In the genomic region with DNA sequence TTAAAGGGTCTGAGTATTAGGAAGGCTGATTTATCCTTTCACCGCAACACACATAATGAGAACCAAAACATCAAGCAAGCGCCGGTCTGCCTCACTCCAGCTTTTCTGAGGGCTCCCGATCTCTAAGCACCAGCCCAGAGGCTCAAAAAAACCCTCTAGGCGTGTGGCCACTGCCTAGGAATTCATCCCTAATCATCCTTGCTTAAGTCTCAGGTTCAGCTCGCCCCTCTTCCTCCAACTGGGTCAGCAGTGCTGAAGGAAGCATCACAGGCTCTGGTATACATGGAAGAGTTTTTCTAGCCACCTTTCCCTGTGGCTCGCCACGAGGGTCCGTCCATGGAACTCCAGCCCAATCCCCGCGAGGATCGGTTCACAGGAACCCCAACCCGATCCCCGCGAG, we compare ENCODE assay signal across 12 mouse cellular contexts. TPM values are rescaled to one million over a fixed set of nuclear protein-coding genes. Genes with fewer than 3 reads are reported as not detected.
DNase-seq lines count a peak whose midpoint lies in the region; ATAC-seq and TF ChIP-seq lines count a peak whose summit lies in the region.
"Had no signal": no experiment of that assay in that cellular context is flagged by ENCODE, and none has a peak within 500 bp of the region (broad histone marks: within the 10 kb centered on the region; RNA-seq: fewer than 3 reads in every experiment).

No protein-coding gene starts in this region.

- H3K9ac ChIP-seq in kidney, embryonic 15.5 days, result peak overlapping the region; percentile 60
- no peak overlapping the region for H3K9ac ChIP-seq in forebrain, embryonic 11.5 days (ENCODE audit: low read length)
- H3K9ac ChIP-seq in neural tube, embryonic 14.5 days (replicated peaks; ENCODE audit: low read depth, low read length), result no peak overlapping the region

- no peak for TF ChIP-seq CTCF in kidney, adult 2 months (conservative IDR thresholded peaks at IDR 0.05; ENCODE audit: insufficient read depth, insufficient read length, low read depth, low read length)

- WGBS in kidney, embryonic 15.5 days, result 46% methylated on average over 15 of the region's 15 CpGs
- 57% methylated on average over 15 of the region's 15 CpGs for WGBS in kidney, adult 2 months
- 56% methylated on average over 15 of the region's 15 CpGs for whole genome bisulfite sequencing in forebrain, embryonic 11.5 days
- 47% methylated on average over 15 of the region's 15 CpGs for WGBS in limb, embryonic 10.5 days
- 48% methylated on average over 15 of the region's 15 CpGs for WGBS in neural tube, embryonic 14.5 days

- ATAC-seq in kidney, embryonic 15.5 days (replicated peaks; ENCODE audit: low FRiP score), result no peak
- no peak for ATAC-seq in forebrain, embryonic 11.5 days (replicated peaks; ENCODE audit: low FRiP score)
- no peak for ATAC-seq in neural tube, embryonic 14.5 days (ENCODE audit: low read depth)

- 0 out of 2 replicates have a peak overlapping the region, but pooled peaks have one; percentile 27 for H3K27ac ChIP-seq in kidney, embryonic 15.5 days
- H3K27ac ChIP-seq in kidney, adult 2 months (ENCODE audit: insufficient read depth, low read depth, low read length), result no peak overlapping the region
- H3K27ac ChIP-seq in forebrain, embryonic 11.5 days (ENCODE audit: low read depth, low read length), result no peak overlapping the region
- H3K27ac ChIP-seq in limb, embryonic 10.5 days, result peak overlapping the region; percentile 87
- H3K27ac ChIP-seq in neural tube, embryonic 14.5 days (ENCODE audit: low read depth, low read length), result no peak overlapping the region

- peak overlapping the region; percentile 58 for H3K4me3 ChIP-seq in kidney, embryonic 15.5 days (replicated peaks)
- no peak overlapping the region for H3K4me3 ChIP-seq in kidney, adult 2 months (ENCODE audit: insufficient read depth, low read depth, low read length)
- H3K4me3 ChIP-seq in forebrain, embryonic 11.5 days (ENCODE audit: low read depth, low read length), result peak overlapping the region; percentile 29
- H3K4me3 ChIP-seq in limb, embryonic 10.5 days, result peak overlapping the region; percentile 64
- peak overlapping the region; percentile 22; the same call in 1 of the 2 replicates for H3K4me3 ChIP-seq in neural tube, embryonic 14.5 days (ENCODE audit: low read depth, low read length)

- no peaks in the 10 kb centered on the region for H3K27me3 ChIP-seq in kidney, embryonic 15.5 days
- no peaks in the 10 kb centered on the region for H3K27me3 ChIP-seq in kidney, adult 2 months (replicated peaks; ENCODE audit: control insufficient read depth, insufficient read depth, low read length)
- H3K27me3 ChIP-seq in forebrain, embryonic 11.5 days (ENCODE audit: control insufficient read depth, insufficient read depth, low read length), result no peaks in the 10 kb centered on the region
- no peaks in the 10 kb centered on the region for H3K27me3 ChIP-seq in limb, embryonic 10.5 days (ENCODE audit: low read depth, poor library complexity, severe bottlenecking)
- no peaks in the 10 kb centered on the region for H3K27me3 ChIP-seq in neural tube, embryonic 14.5 days (ENCODE audit: control insufficient read depth, insufficient read depth, low read length)

- no peak for TF ChIP-seq POLR2A in kidney, adult 2 months (IDR thresholded peaks at IDR 0.05; ENCODE audit: low read depth, low read length)

- H3K4me2 ChIP-seq in kidney, embryonic 15.5 days, result peak overlapping the region; percentile 83
- peak overlapping the region; percentile 43 for H3K4me2 ChIP-seq in forebrain, embryonic 11.5 days (ENCODE audit: low read depth, low read length, severe bottlenecking)
- H3K4me2 ChIP-seq in neural tube, embryonic 14.5 days (ENCODE audit: low read depth, low read length), result peak overlapping the region; percentile 45; the same call in 1 of the 2 replicates

- H3K9me3 ChIP-seq in kidney, embryonic 15.5 days (replicated peaks), result peaks cover 14% of the 10 kb centered on the region
- H3K9me3 ChIP-seq in forebrain, embryonic 11.5 days (ENCODE audit: control insufficient read depth, low read length), result no peaks in the 10 kb centered on the region; the same call in 1 of the 2 replicates
- H3K9me3 ChIP-seq in limb, embryonic 10.5 days (replicated peaks), result peaks cover 14% of the 10 kb centered on the region
- H3K9me3 ChIP-seq in neural tube, embryonic 14.5 days (ENCODE audit: control insufficient read depth, low read length), result no peaks in the 10 kb centered on the region; the same call in 1 of the 2 replicates

- H3K4me1 ChIP-seq in kidney, embryonic 15.5 days, result peaks cover 19% of the 10 kb centered on the region
- no peaks in the 10 kb centered on the region for H3K4me1 ChIP-seq in kidney, adult 2 months (ENCODE audit: control insufficient read depth, insufficient read depth, low read length)
- H3K4me1 ChIP-seq in forebrain, embryonic 11.5 days (replicated peaks; ENCODE audit: control insufficient read depth, insufficient read depth, low read length), result no peaks in the 10 kb centered on the region
- H3K4me1 ChIP-seq in limb, embryonic 10.5 days, result peaks cover 41% of the 10 kb centered on the region
- no peaks in the 10 kb centered on the region for H3K4me1 ChIP-seq in neural tube, embryonic 14.5 days (ENCODE audit: control insufficient read depth, insufficient read depth, low read length)

- DNase-seq in kidney, adult 2 months, result no peak
- DNase-seq in forebrain, embryonic 11.5 days (ENCODE audit: low spot score), result no peak
- DNase-seq in limb, embryonic 10.5 days (ENCODE audit: low spot score), result no peak
- no peak for DNase-seq in left cerebral cortex, adult 18-20 months (ENCODE audit: low spot score in 2 of 2)
- no peak for DNase-seq in frontal cortex, adult 2 months (ENCODE audit: extremely low spot score in 1 of 2, low spot score in 1 of 2)
- no peak for DNase-seq in adrenal gland, postnatal 25 days
- DNase-seq: cerebellum, adult 8-10 months; kidney, adult 18-20 months; thymus, postnatal 14 days had no signal

- H3K36me3 ChIP-seq in kidney, embryonic 15.5 days, result no peaks in the 10 kb centered on the region
- H3K36me3 ChIP-seq in kidney, adult 2 months (ENCODE audit: control insufficient read depth, insufficient read depth, low read length), result no peaks in the 10 kb centered on the region
- no peaks in the 10 kb centered on the region for H3K36me3 ChIP-seq in forebrain, embryonic 11.5 days (ENCODE audit: control insufficient read depth, insufficient read depth, low read length)
- 0 out of 2 replicates have a peak, but pooled peaks cover 12% of the 10 kb centered on the region for H3K36me3 ChIP-seq in limb, embryonic 10.5 days
- H3K36me3 ChIP-seq in neural tube, embryonic 14.5 days (ENCODE audit: control insufficient read depth, insufficient read depth, low read length), result no peaks in the 10 kb centered on the region

RNA-seq across cellular contexts. Expression of a gene that starts 1.6 kb away (rescaled TPM):
- polyA plus RNA-seq in kidney, embryonic 15.5 days (2015; fragmentation: Nextera tagmentation; extraction: Ambion mirVana), result 72.7 and 76.0 TPM in 2 replicates
- 2.6 and 2.7 TPM in 2 replicates for polyA plus RNA-seq in kidney, adult 2 months (2012; rRNA removed)
- 20.5 TPM in 2 replicates for polyA plus RNA-seq in forebrain, embryonic 11.5 days (2014; fragmentation: Nextera tagmentation; extraction: Ambion mirVana)
- polyA plus RNA-seq in limb, embryonic 10.5 days (2016; fragmentation: Nextera tagmentation; extraction: Ambion mirVana), result 77.5 and 88.3 TPM in 2 replicates
- polyA plus RNA-seq in neural tube, embryonic 14.5 days (2014; fragmentation: Nextera tagmentation; extraction: Ambion mirVana), result 0.37 and 9.4 TPM in 2 replicates
- total RNA-seq in left cerebral cortex, adult 18-20 months (2021), result under 1 TPM; 0.74 to 0.84 TPM
- 1.3 and 1.8 TPM in 2 replicates for polyA plus RNA-seq in frontal cortex, adult 2 months (2012; rRNA removed)
- total RNA-seq in adrenal gland, postnatal 25 days (2021), result 5.6 and 8.5 TPM in 2 replicates
- total RNA-seq: MEL had no signal

Comparison
In these comparisons a context has a peak if more than half of its experiments do, and no peak if none do; other contexts are left out.
1. H3K27ac ChIP-seq: peak in kidney, embryonic 15.5 days (single experiment) and limb, embryonic 10.5 days (single experiment); none in kidney, adult 2 months (single experiment), forebrain, embryonic 11.5 days (single experiment) and neural tube, embryonic 14.5 days (single experiment).
2. Peak in every context shown above with its lines, with median percentiles within 50 percentile points of each other: H3K4me2 ChIP-seq.